Mouse (Mus musculus): ENCODE data around the gene Doxl2.

The Doxl2 gene

DNA sequence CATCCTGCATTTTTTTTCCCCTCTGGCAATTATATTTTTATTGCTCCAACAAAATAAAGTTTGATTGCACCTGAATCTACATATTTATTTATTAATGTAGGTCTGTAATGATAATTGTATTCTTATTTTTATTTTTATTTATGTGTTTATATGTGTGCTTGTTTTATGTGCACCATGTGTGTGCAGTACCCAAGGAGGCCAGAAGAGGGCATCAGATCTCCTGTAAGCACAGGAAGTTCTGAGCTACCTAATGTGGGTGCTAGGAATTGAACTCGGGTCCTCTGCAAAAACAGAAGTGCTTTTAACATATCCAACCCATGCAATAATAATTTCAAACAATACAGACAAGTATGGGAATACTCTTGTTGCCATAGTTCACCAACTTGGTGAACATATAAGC is 34.9 kb downstream of the Doxl2 start:
- no peak for DNase-seq (ENCODE audit: low spot score in 2 of 2)

DNA sequence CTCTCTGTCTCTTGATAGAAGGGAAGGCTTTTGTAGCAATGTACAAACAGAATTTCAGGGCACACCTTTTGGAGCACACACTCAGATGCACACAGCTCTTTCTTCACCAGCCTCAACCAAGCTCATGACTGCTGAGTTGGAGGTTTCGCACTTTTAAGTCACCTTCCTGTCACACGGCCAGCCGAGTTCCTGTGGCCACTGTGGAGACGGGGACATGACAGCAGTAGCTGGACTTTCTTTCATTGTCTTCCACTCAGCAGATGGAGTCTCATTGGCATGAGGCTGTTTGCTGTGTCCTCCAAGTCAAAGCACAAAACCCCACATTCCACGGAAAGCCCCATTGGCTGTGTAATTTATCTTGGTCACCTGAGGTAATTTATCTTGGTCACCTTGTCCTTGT is 36.4 kb downstream of the Doxl2 start:
- peak; percentile 28 to 55 for DNase-seq (ENCODE audit: low spot score in 2 of 2)

DNA sequence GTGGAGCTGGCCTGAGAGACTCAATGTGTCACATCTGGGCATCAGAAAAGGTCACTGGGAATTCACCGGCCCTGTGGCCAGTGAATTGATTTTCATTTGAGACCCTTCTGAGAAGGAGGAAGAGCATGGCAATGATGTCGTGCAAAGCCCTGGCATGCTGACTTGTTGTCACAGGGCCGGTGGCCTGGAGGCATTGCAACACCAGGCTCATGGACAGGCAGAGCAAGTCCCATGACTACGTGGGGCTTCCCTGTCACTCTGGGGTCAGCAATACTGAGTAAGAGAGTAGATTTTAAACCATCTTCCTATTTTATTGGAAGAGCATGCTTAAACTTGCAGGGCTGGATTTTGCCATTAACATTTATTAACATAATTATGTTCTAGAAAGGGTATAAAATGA is 38.3 kb downstream of the Doxl2 start:
- no peak for DNase-seq (ENCODE audit: low spot score in 2 of 2)

DNA sequence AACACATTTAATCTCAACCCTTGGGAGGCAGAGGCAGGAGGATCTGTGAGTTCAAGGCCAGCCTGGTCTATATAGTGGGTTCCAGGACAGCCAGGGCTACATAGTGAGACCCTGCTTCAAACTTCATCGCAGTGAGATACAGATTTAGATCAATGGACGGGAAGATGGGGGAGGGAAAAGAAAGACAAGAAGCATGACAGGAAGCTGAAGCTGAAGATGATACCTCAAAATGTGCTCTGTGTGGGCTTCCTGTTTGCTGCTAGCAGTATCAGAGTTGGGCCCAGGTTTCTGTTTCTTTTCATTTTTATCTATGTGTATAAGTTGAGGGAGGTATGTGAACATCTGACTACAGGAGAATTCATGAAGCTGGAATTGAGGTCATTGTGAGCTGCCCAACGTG is 38.7 kb downstream of the Doxl2 start:
- DNase-seq (ENCODE audit: low spot score in 2 of 2), result no peak

DNA sequence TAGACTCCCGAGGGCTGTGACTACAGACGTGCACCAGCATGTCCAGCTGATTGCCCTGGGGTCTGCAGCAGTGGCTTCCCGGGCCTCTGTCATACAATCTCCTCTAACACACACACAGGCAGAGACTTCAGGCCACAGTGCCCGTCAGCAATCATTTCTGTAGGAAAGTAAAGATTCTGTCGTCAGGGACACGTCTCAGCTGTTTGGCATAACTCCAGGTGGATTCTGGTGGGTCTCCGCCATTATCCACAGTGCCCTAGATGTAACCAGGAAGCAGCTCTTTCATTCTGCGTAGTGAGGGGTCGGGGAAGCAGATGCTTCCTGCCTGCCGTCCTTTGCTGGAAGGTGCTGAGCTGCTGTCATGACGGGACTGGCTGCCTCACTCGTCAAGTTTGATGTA is 42.4 kb downstream of the Doxl2 start:
- no peak for DNase-seq (ENCODE audit: low spot score in 2 of 2)

DNA sequence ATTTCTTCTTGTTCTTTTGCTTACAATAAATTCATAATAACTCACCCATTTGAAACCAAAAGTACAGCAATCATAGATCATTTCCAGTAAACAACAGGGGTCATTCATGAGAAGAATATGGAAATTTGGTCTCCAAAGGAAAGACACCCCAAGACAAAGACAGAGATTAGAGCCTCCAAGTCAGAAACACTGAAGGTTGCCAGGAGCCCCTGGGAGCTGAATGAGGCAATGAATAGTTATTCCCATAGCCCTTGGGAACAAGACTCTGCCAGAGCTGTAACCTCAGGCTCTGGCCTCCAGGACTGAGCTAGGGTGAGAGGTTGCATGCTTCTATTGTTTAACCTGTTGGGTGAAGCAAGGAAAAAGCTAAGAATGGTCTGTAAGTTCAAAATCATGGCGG is 44.6 kb downstream of the Doxl2 start:
- DNase-seq (ENCODE audit: low spot score in 2 of 2), result no peak

DNA sequence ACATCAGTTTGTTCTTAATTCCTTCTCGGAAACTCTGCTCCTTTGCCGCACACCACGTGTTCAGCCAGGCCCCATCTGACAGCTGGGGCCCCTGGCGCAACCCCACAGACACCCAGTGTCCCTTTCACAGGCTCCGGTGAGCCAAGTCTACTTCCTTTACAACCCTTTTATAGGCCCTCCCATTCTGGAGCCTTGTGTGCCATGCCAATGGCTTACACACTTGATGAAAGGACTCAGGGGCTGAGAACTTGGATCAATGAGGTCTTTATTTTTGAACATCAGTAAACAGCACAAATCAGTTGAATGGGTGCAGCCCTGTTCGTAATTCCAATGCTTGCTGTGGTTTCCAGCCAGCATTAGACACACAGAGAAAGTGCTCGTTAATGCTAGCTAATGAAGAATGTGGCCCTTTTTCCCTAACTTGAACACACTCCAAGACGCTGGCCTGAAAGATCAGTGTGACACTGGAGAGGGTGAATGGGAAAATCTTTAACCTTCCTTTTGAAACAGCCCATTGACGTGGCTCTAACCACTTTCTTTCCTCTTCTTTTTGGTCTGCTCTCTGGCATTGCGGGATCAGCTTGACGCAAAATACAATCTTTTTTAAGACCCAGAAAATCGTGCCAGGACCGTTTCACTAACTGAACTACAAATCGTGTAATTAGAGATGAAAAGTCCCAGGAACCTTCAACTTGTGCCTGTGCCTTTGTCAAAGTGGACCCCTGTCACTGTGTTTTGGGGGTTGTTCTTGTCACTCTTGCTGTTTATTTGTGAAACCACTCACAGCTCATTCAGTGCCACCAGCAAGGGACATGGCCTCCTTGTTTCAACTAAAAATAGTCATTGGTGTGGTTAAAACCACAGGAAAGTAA is 46.6 kb downstream of the Doxl2 start:
- DNase-seq (ENCODE audit: low spot score in 2 of 2), result no peak

DNA sequence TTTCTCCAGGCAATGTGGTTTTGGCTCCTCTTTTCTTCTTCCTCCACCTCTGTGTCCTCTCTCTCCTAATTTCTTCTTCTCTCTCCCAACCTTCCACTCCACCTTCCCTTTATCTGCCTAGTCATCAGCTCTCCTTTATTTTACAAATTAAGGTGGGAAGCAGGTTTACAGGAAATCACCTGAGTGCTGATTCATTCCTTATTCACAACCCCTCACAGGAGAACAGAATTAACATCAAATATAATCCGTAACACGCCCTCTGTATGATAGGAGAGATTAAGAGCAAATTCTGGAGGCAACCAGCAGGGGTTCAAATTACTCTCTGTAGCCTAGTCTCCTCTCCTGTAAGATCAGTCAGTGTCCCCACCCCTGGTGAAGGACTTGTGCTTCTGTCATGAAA is 47.6 kb downstream of the Doxl2 start:
- DNase-seq (ENCODE audit: low spot score in 2 of 2), result no peak

DNA sequence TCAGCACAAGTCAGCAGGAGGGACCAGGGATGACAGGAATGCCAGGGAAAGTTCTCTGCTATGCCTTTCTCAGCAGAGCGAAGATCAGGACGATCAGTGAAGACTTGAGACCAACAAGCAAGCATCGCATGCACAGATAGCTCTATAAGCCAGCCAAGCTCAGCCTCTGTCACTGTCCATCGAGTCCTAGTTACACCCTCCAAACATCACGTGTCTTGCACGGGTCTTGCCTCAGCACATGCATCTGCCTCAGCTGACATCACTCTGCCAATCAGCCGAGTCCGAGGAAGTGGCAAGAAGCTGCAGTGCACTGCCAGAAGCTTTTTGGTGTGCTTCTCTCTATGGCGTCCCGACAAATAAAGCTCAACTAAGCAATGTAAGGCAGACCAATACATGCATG is 48.6 kb downstream of the Doxl2 start:
- DNase-seq (ENCODE audit: low spot score in 2 of 2), result no peak

DNA sequence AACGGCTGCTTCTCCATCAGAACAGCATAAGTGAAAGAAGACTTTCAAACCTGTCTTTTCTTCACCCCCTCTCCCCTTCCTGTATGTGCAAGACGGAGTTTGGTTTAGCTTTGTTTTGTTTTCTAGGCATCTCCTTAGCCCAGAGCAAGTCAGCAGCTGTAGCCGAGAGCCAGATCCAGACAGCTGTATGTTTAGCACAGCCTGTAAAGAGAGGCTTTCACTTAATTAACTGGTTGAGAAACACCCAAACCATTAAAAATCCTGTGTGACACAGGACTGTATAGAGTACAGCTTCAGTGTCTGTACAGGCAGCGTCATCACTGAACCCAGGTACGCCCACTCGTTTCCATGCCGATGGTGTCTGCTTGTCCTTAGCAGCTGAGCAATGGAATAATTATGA is 50.5 kb downstream of the Doxl2 start:
- no peak for DNase-seq (ENCODE audit: low spot score in 2 of 2)

DNA sequence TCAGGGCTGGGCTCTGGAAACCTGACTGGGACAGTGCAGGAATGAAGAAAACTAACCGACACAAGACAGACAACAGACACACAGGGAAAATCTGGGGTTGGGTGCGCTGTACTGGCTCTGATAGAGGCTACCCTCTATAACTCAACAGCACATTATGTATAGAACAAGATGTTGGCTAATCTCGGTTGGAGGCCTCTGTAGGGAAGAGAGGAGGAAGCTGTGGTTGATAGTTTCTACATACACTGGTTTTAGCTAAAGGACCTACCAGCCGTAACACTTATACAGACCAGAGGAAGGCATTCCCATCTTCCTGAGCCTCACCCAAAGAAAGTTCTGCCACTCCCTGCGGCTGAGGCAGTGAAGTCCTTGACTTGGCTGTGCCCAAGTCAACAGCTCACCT is 51.7 kb downstream of the Doxl2 start:
- DNase-seq (ENCODE audit: low spot score in 2 of 2), result no peak

DNA sequence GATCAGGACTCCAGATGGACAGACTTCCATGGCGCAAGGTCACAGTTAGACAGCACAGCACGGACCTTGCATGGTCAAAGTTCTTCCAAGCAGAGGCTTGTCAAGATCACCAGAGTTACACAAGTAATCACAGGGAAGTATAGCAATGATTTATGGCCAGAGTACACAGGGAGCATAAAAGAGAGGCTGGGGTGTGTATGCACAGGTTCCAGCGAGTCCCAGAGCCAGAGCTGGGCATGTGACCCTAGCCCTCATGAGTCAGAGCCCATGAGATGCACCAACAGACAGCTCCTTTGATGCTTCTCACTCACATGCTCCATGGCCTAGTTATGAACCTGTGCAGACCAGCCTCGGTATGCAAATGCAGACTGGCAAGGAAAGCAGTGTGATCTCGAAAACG is 53.3 kb downstream of the Doxl2 start:
- no peak for DNase-seq (ENCODE audit: low spot score in 2 of 2)

Measured in natural killer cell, adult 2 months (primary cell).